Mouse (Mus musculus): ENCODE data around the gene Gm6367. TPM values are rescaled to one million over a fixed set of nuclear protein-coding genes. Genes with fewer than 3 reads are reported as not detected.
"Not testable (repeated sequence)": the region's sequence is repeated elsewhere in the genome, so short reads cannot be mapped to it uniquely, and the experiment has no call there.

The Gm6367 gene
- not detected in 2 replicates for polyA plus RNA-seq (2015; fragmentation: Nextera tagmentation; extraction: Ambion mirVana)

- H3K9me3 ChIP-seq; ATAC-seq (ENCODE audit: insufficient read depth, low FRiP score, low read depth); H3K4me1 ChIP-seq; H3K36me3 ChIP-seq; H3K9ac ChIP-seq; H3K4me2 ChIP-seq; H3K4me3 ChIP-seq (replicated peaks); H3K27ac ChIP-seq; H3K27me3 ChIP-seq (replicated peaks): not testable (repeated sequence)
- no CpG with 5 or more reads among the region's 2 CpGs for WGBS
Observed at GRCm38 (mm10) chr5:94988326-94988725, at the start of gene Gm6367. Gene Gm6367 (plus strand): TSS chr5:94988626.

Other genes starting within 250 kb of the Gm6367 start
- not detected in 2 replicates for gene Gm3183, start 123.2 kb upstream of the Gm6367 start, polyA plus RNA-seq (2015; fragmentation: Nextera tagmentation; extraction: Ambion mirVana)
- gene Gm7942, start 118.3 kb downstream of the Gm6367 start, polyA plus RNA-seq (2015; fragmentation: Nextera tagmentation; extraction: Ambion mirVana): not detected in 2 replicates
- not detected in 2 replicates for gene Gm16513, start 194.0 kb downstream of the Gm6367 start, polyA plus RNA-seq (2015; fragmentation: Nextera tagmentation; extraction: Ambion mirVana)

Data from stomach, embryonic 15.5 days (tissue).